8 mouse cellular contexts compared by ENCODE assay signal in the genomic region with DNA sequence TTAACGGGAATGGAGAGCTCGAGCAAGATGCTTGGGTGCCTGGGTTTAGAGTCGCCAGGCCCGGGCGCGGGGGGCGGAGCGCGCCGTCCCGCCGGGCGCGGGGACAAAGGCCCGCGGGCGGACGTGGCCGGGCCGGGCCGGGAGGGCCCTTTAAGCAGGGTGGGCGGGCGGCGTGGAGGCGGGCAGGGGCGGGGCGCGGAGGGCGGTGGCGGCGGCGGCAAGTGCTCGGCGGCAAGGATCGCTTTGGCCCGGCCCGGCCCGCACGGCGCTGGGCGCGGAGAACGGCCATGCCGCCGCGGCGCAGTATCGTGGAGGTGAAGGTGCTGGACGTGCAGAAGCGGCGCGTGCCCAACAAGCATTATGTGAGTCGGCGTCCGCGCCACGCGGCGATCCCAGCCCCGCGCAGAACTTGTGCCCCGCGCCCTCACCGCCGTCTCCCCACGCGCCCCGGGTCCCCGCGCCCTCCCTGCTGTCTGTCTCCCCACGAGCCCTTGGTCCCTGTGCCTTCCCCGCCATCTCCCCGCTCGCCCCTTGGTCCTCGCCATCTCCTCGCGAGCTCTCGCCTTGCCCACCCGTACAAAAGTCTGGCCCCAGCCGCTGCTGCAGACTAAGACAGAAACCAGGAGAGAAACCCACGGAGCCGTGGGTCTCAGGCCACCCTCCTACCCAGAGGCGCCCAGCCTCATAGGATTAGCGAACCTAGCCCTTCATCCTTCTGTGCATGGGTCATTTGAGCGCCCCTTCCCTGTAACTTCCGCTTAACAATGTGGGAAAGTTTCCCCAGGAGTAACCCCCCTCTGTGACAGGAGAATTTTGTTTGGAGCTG. TPM values are rescaled to one million over a fixed set of nuclear protein-coding genes. Genes with fewer than 3 reads are reported as not detected.
DNase-seq lines count a peak whose midpoint lies in the region; ATAC-seq and TF ChIP-seq lines count a peak whose summit lies in the region.

Gene Sh3pxd2b, plus strand, starts transcription at position 214 of the 826 bp plus-strand sequence.

- no peak within 1 kb of the TSS for H3K27ac ChIP-seq in kidney, adult 2 months (ENCODE audit: insufficient read depth, low read depth, low read length)
- peak within 1 kb of the TSS; percentile 60 for H3K27ac ChIP-seq in liver, embryonic 12.5 days

- peak within 1 kb of the TSS; percentile 77 for H3K9ac ChIP-seq in liver, embryonic 12.5 days

- TF ChIP-seq POLR2A in kidney, adult 2 months (IDR thresholded peaks at IDR 0.05; ENCODE audit: low read depth, low read length) = no peak

- no peaks in the 10 kb centered on the region for H3K4me1 ChIP-seq in kidney, adult 2 months (ENCODE audit: control insufficient read depth, insufficient read depth, low read length)
- peaks cover 38% of the 10 kb centered on the region for H3K4me1 ChIP-seq in liver, embryonic 12.5 days

- 1% methylated on average over 86 of the region's 86 CpGs for WGBS in kidney, adult 2 months
- 1% methylated on average over 62 of the region's 86 CpGs for WGBS in liver, embryonic 12.5 days (ENCODE audit: insufficient replicate concordance)

- TF ChIP-seq CTCF in kidney, adult 2 months (conservative IDR thresholded peaks at IDR 0.05; ENCODE audit: insufficient read depth, insufficient read length, low read depth, low read length) = no peak

- H3K27me3 ChIP-seq in kidney, adult 2 months (replicated peaks; ENCODE audit: control insufficient read depth, insufficient read depth, low read length) = no peaks in the 10 kb centered on the region
- peaks cover 52% of the 10 kb centered on the region for H3K27me3 ChIP-seq in liver, embryonic 12.5 days (replicated peaks)

- ATAC-seq in liver, embryonic 12.5 days = peak; percentile 20; the same call in 1 of the 2 replicates

- H3K4me3 ChIP-seq in kidney, adult 2 months (ENCODE audit: insufficient read depth, low read depth, low read length) = peak within 1 kb of the TSS; percentile 56
- H3K4me3 ChIP-seq in liver, embryonic 12.5 days = peak within 1 kb of the TSS; percentile 64

- no peaks in the 10 kb centered on the region for H3K9me3 ChIP-seq in liver, embryonic 12.5 days (replicated peaks)

- peak within 1 kb of the TSS; percentile 90 for H3K4me2 ChIP-seq in liver, embryonic 12.5 days

- DNase-seq in urinary bladder, adult 18-20 months (ENCODE audit: low spot score in 2 of 2) = peak; percentile 39 to 51
- DNase-seq in urinary bladder, postnatal 10 days (ENCODE audit: low spot score) = no peak
- DNase-seq in cerebellum, postnatal 25 days = peak; percentile 66 to 81
- peak; percentile 74 to 82 for DNase-seq in gastrocnemius, postnatal 4 days (ENCODE audit: low spot score in 2 of 2)
- peak; percentile 67 for DNase-seq in kidney, adult 2 months
- DNase-seq in neural tube, embryonic 10.5 days (ENCODE audit: extremely low spot score, low spot score) = peak; percentile 82
- no peak for DNase-seq in c-Kit-positive CD71-positive TER-119-positive erythroid progenitor cells, embryonic 14.5 days (ENCODE audit: low spot score)

- H3K36me3 ChIP-seq in kidney, adult 2 months (ENCODE audit: control insufficient read depth, insufficient read depth, low read length) = no peaks in the 10 kb centered on the region
- peaks cover 8% of the 10 kb centered on the region for H3K36me3 ChIP-seq in liver, embryonic 12.5 days

RNA-seq across cellular contexts. Expression of gene Sh3pxd2b, which starts in this region (rescaled TPM):
- total RNA-seq in gastrocnemius, postnatal 4 days (2021) = 10 to 100 TPM; 51.4 to 56.2 TPM
- 3.7 TPM in 2 replicates for polyA plus RNA-seq in kidney, adult 2 months (2012; rRNA removed)
- polyA plus RNA-seq in liver, embryonic 12.5 days (2016; fragmentation: Nextera tagmentation; extraction: Ambion mirVana) = 2.6 and 3.1 TPM in 2 replicates

Comparison
In these comparisons a context has a peak if more than half of its experiments do, and no peak if none do; other contexts are left out.
1. DNase-seq: peak in urinary bladder, adult 18-20 months (2 of 2), cerebellum, postnatal 25 days (2 of 2), gastrocnemius, postnatal 4 days (2 of 2), kidney, adult 2 months (single experiment) and neural tube, embryonic 10.5 days (single experiment); none in urinary bladder, postnatal 10 days (single experiment) and c-Kit-positive CD71-positive TER-119-positive erythroid progenitor cells, embryonic 14.5 days (single experiment).